Mouse (Mus musculus): ENCODE measurements around the gene Zfp341.

Gene Zfp341

DNA sequence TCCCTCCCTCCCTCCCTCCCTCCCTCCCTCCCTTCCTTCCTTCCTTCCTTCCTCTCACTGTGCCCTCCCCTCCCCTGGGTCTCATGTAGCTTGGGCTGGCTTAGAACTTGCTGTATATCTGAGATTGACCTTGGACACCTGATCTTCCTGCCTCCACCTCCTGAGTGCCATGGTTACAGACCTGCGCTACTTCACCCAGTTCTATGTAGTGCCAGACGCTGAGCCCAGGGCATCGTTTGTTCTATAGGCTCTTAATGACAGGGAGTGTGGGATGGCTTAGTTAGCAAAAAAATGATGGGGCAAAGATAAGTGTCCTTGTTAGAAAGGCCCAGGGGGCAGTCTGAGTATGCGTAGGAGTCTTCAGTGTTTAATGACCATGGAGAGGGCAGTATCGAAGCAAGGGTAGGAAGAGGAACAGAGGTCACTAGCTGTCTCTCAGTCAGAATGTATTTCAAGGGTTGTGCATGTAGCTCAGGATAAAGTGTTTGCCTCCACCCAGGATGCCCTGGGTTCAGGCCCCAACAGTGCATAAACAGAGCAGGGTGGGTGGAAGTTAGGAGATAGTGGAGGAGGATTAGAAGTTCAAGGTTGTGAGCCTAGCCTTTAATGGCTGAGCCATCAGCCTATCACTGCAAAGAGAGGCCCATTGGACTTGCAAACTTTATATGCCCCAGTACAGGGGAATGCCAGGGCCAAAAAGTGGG is 20.1 kb downstream of the Zfp341 start:
- intact Hi-C loops (cut with DNase I), result no loop called here

DNA sequence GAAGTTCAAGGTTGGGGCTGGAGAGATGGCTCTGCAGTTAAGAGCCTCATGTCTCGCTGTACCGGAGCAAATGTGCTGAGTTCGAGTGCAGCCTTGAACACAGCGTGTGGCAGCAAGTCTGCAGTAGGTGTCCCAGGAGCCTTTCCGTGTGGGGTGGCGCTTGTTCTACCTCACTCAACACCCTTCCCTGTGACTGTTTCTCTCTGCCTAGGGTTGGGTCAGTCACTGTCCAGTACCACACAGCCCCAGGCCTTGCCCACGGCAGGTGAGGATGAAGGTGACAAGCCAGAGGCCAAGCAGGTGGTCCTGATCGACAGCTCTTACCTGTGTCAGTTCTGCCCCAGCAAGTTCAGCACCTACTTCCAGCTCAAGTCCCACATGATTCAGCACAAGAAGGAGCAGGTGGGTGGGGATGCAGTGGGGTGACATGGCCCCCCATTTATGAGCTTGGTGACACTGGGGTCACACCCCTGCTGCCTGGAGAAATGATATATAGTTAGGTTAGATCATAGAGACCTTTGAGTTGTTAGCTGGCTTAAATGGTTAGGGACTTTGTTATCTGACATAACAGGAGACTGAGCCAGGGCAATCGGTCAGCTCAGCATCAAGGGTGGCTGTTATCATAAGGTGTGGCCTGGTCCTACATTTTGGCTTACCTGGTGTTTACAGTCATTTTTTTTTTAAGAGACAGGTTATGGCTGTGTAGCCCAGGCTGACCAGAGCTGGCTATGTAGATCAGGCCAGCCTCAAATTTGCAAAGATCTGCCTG is 21.0 kb downstream of the Zfp341 start:
- intact Hi-C loops (cut with DNase I), result no loop called here

DNA sequence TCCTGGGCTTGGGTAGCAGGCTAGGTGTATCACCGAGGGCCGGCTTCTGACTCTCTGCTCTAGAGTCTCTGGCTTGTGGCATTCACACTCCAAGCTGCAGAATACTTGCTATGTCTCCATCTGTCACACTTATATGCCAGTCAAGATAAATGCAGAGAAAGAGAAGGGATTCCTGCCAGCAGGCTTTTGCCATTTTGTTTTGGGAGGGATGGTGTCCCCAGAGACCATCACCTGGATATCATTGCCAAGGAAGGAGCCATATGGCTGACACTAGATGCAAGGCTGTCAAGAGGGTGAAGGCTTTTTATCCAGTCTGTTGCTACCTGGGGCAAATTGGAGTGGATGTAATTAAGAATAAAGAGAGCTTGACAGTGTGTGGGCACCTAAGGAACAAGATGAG is 22.7 kb downstream of the Zfp341 start:
- intact Hi-C loops (cut with DNase I), result no loop called here

DNA sequence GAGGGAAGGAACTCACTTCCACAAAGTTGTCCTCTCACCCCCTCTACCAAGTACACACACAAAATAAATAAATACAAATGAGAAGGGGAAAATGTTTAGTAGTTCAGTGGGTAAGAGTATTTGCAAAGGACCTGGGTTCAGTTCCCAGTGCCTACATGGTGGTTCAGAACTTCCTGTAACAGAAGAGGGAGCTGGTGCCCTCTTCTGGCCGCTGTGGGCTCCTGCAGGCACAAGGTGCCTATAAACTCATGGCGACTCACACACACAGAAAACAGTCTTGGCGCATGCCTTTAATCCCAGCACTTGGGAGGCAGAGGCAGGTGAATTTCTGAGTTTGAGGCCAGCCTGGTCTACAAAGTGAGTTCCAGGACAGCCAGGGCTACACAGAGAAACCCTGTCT is 25.4 kb downstream of the Zfp341 start:
- intact Hi-C loops (cut with DNase I), result no loop called here

DNA sequence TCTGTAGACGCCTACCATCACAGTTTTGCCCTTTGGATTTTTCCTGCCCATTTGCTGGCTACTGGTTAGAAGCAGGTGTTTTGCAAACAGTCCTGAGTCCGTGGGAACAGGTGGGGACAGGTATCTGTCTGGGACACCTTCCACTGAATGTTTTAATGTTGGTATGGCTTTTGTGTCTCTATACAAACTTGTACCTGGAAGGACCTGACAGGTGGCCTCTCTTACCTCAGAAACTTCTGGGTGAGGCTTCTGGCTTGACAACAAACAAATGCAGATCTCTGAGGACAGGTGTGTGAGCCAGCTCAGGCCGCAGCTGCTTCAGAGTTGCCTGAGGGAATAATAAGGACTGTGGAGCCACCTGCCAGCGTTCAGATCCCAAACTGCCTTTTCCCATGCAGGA is 26.0 kb downstream of the Zfp341 start:
- intact Hi-C loops (cut with DNase I), result no loop called here

DNA sequence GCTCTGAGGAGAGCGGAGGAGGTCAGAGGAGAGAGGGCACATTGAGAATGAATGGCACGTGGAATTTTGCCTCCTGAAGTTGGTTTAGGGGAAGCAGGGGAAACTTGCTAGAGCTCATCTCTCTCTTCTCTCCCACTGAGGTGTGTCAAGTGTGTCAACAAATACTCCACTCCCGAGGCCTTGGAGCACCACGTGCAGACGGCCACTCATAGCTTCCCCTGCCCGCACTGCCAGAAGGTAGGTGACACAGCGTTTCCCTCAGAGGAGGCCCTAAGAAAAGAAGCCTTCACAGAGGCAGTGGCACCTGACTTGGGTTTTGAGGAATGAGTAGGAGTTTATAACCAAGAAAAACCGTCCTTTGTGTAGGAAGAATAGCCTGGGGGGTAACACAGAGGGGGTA is 28.1 kb downstream of the Zfp341 start:
- intact Hi-C loops (cut with DNase I), result loop anchor here (10.0 kb wide), 1 partner anchor 304 kb away; no protein-coding TSS in a partner anchor

DNA sequence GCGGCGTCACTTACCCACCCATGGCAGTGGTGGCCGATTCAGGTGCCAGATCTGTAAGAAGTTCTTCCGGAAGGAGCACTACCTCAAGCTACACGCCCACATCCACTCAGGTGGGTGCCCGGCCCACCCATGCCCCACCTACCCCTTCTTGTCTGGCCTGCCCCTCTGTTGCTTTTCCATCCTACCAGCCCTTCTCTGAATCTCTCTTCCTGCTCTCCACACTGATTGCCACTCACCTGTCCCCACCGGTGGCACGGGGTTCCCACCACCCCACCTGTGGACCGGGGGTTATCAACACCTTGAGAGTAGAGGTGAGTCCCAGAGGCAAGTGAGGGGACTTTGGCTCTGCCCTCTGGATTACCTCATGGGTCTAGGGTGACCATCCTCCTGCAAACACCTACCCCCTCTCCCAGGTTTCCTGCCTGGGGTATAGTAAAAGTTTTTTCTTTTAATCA is 28.9 kb downstream of the Zfp341 start:
- intact Hi-C loops (cut with DNase I), result loop anchor here (10.0 kb wide), 1 partner anchor 303 kb away; no protein-coding TSS in a partner anchor

DNA sequence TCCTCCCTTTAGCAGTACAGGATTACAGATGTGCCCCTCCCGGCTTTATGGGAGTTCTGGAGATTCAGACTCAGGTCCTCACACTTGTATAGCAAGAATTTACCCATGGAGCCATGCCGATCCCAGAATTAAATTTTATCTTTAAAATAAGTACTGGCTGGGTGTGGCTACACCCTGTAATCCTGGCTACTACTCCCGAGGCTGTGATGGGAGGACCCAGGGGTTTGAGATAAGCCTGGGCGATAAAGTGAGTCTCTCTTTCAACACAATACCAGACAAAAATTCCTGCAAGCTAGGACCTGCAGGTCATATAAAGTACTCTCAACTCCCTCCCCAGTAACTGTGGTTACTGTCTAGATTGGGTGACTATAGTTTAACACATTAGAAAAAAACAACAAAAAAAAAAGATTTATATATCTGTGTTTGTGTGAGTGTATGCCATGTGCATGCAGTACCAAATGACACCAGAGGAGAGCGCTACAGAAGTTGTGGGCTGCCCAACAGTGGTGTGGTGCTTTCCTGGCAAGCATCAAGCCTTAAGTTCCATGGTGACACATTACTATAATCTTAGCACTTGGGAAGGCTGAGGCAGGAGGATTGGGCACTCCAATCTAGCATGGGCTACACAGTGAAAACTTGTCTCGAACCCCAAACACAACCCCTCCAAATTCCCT is 29.8 kb downstream of the Zfp341 start:
- intact Hi-C loops (cut with DNase I), result loop anchor here (10.0 kb wide), 1 partner anchor 302 kb away; no protein-coding TSS in a partner anchor

DNA sequence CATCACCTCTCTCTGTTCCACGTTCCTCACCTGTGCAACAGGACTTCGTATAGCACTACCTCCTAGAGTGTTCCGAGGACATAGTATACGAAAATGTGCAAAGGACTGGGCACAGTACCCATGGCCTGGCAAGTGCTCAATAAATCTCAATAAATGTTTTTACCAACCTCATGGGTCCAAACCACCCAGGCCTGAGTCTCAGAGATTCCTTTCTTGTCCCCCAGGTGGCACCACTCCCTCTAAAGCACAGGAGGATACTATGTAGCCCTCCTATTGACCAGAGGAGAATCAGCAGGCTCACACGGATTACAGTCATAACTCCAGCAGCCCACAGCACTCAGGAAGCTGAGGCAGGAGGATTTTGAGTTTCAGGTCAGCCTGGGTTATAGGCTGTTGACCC is 33.5 kb downstream of the Zfp341 start:
- intact Hi-C loops (cut with DNase I), result loop anchor here (5.0 to 10.0 kb wide), 2 partner anchors 41 to 298 kb away; no protein-coding TSS in a partner anchor

DNA sequence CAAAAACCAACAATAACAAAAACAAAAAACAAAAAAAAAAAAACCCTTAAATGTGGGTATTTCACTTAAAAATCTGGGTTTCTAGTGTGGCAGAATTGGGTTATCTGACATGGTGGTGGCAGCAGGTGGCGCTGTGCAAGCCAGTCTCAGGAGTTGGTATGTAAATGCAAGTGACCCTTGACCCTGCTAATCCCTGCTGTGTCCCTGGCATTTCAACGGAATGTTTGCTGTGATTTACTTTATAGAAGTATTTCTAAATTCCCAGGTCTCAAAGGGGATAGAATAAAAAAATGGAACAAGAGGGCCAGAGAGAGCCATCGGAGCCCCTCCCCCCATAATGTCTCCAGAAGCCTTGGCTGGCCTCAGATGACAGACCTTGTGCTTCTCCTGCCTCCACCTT is 35.0 kb downstream of the Zfp341 start:
- intact Hi-C loops (cut with DNase I), result loop anchor here (5.0 to 10.0 kb wide), 2 partner anchors 39 to 297 kb away; no protein-coding TSS in a partner anchor

DNA sequence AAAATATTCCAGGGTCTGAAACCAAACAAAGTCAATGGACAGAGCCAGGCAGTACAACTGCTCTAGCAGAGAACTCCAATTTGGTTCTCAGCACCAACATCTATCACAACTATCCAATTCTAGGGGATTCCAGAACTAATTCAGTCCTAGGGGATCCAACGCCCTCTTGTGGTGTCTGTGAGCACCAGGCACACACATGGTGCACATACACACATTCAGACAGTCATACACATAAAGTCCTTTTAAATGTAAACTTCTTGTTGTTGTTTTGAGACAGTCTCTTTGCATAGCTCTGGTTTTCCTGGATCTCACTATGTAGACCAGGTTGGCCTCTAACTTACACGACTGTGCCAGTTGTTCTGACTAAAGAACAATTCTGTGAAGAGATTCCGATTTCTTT is 37.3 kb downstream of the Zfp341 start:
- intact Hi-C loops (cut with DNase I), result no loop called here

DNA sequence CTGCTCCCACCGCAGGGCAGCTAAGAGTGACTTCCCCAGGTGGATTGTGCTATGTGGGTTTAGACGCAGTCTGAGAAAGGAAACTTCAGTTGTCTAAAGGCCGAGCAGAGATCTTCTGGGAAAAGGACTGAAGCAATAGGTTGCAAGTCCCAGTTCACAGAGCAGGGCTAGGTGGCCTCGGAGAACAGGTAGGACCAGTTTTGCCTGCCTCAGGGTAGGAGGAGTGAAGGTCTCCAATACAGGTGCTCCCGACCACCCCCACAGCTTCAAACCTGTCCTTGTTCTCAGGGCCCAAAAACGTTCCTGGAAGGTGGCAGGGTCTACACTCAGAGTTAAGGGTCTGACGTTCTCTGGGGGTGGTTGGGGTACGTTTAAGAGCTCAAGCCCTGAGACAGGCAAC is 38.3 kb downstream of the Zfp341 start, which contains the start of gene Chmp4b:
Gene Chmp4b (plus strand): TSS at position 343 of the 400 bp plus-strand sequence.
- intact Hi-C loops (cut with DNase I), result no loop called here

DNA sequence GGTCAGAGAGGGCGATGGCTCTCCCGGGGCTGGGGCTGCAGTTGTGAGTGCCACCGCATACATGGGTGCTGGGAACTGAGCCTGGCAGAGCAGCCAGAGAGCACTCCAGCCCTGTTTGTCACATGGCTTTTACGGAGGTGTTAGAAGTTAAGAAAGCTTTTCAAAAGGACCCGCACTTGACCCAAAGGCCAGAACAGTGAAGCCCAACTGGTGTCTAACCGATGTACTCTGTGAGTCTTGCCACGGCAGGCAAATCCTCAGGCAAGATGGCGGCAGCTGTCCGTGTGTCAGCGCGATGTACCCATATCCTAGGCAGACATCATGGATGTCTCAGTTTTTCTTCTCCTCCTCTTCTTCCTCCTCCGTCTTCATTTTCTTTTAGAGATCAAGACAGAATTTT is 41.9 kb downstream of the Zfp341 start:
- intact Hi-C loops (cut with DNase I), result no loop called here

DNA sequence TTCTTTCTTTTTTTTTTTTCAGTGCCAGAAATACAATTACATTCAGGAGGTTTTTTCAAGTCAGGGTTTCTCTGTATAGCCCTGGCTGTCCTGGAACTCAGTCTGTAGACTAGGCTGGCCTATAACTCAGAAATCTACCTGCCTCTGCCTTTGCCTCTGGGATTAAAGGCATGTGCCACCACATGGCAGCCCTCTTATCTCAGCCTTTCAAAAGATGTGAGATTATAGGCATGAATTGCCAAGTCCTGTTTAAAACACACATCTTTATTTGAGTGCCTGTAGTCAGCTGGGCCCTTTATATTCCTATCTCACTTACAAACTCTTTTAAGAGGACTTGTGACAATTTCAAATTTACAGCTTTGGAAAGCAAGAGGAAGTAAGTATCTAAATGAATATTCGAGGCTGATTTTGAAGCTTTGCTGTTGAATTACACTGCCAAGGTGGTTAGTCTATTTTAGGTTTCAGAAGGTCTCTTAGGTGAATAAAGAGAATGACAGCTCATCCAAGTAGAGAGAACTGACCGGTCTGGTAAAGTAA is 42.8 kb downstream of the Zfp341 start:
- intact Hi-C loops (cut with DNase I), result no loop called here

DNA sequence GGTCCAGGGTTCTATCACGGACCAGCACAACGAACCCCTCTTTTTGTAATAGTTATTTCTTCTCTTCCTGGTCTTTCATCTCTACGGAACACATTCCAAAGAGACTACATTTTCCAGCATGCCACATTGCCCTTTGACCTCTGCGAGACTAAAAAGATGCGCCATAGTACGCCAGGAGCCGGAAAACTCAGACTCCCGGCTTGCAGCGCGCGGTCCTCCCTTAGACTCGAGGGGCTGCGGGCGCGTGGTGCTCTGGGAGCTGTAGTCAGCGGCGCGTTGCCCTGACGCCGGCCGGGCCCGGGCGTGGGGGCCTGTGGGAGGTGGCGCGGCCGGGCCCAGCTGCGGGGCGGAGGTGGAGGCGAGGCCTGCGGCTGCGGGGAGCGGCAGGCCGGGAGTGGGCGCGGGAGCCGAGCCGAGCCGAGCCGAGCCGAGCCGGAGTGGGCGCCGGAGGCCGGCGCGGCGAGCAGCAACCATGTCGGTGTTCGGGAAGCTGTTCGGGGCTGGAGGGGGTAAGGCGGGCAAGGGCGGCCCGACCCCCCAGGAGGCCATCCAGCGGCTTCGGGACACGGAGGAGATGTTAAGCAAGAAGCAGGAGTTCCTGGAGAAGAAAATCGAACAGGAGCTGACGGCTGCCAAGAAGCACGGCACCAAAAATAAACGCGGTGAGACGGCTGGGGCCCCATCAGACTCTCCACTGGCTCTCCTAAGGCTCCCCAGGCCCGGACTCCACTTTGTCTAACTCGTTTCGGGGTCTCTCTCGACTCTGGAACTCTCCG is 43.8 kb downstream of the Zfp341 start:
- intact Hi-C loops (cut with DNase I), result no loop called here

DNA sequence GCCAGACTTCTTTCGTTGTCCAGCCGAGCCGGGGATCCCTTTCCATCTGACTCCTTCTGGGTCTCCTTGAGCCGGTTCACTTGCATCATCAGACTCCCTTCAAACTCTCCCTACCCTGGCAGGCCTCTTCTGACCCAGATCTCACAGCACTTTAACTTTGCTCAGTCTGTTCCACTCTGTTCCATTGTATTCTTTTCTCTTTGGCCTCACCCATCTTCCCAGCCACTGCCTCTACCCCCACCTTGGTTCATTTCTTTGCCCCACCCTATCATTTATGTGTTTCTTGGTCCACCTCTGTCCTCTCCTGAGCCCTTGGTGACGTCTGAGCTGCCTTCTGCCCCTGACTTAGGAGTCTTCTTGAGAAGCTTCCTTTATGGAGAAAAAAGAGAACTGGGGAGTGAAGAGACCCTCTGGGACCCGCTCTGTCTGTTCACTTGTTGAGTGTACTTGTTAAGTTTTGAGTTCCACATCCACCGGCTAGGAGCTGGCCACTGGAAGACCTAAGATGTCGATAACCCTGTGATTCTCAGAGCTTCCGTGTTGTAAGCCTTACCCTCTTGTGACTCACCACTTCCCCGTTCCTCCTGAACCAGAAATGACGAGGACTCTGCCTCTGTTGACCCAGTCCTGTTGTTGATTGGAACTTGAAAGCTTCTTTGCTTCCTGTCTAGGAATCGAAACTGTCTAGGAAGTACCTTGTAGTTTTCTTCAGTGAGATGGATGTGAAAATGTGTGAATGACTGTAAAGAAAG is 44.6 kb downstream of the Zfp341 start:
- intact Hi-C loops (cut with DNase I), result no loop called here

DNA sequence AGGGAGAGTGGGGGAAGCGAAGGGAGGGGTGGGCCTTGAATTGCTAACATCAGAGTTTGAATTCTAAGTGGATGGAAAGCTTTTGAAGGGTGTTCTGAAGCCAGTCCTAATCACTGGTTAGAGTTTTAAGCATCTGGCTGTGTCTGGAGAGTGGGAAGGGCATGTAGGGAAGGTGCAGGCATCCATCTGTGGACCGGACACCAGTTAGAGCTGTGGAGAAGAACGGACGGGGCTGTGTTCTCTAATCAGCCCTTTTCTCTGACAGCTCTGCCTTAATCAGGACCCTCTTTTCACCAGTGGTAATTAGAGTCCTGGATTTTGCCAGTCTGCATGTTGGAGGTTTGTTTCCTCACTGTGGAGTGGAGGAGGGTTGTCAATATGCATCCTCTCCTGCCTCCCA is 46.0 kb downstream of the Zfp341 start:
- intact Hi-C loops (cut with DNase I), result no loop called here

DNA sequence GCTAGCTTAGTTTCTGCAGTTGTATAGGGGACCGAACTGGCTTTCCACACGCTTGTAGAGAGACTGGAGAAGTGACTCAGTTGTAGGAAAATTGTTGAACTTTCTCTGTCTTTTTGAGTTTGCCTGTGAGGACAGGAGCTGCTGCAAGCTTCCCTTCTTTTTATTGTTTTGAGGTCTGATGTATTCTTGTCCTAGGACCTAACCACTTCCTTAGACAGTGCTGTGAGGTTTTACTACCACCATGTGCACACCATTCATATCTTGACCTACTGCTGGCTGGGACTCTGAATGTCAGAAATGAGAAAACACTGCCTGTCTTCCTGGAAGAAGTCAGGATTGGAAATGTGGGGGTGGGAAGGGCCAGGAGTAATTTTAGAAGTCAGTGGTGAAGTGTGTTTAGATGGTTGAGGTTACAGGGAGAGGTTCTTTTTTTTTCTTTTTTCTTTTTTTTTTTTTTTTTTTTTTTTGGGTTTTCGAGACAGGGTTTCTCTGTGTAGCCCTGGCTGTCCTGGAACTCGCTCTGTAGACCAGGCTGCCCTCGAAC is 46.5 kb downstream of the Zfp341 start:
- intact Hi-C loops (cut with DNase I), result no loop called here

DNA sequence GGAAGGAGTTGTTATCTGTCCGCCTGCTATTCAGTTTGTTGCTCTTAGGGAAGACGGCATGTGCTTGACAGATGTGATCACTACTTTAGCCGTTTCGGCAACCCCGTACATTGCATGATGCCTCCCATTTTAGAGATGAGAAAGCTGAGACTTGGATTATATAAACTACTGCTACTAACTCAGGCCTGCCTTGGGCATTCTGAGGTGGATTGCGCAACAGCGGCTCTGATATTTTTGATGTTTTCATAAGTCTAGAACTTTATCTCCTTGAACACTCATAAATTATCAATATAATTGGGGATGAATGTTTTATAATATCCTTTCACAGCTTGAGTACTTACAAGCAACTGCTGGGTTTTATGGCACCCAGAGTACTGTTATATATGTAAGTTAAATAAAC is 55.6 kb downstream of the Zfp341 start:
- intact Hi-C loops (cut with DNase I), result no loop called here

DNA sequence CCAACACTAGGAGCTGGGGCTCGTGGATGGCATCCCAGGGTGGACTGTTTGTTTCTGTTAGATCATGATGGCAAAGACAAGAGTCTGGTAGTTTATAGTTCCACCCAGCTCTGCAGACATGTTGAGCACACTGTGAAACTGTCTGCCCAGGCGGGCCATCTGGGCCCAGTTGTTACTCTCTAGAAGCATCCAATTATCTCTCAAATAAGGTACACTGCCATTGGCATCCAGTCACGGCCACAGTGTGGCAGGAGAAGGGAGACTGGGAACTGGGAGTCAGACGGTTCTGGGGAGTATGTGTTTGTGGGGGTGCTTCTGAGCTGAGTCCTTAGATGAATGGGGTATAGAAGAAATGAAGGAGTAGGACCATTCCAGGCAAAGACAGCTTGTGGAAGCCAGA is 57.0 kb downstream of the Zfp341 start:
- intact Hi-C loops (cut with DNase I), result no loop called here
